In genomic region chr7:3440526-3440925, GRCm38 (mm10) we compare ENCODE assay signal across 18 mouse cellular contexts. TPM values are rescaled to one million over a fixed set of nuclear protein-coding genes. Genes with fewer than 3 reads are reported as not detected.
"Had no signal": no experiment of that assay in that cellular context is flagged by ENCODE, and none has a peak within 500 bp of the region (broad histone marks: within the 10 kb centered on the region; RNA-seq: fewer than 3 reads in every experiment).

No protein-coding gene starts in this region.

- H3K9ac ChIP-seq: kidney, embryonic 15.5 days; limb, embryonic 13.5 days; liver, embryonic 14.5 days; midbrain, embryonic 13.5 days; neural tube, embryonic 15.5 days had no signal

- H3K9me3 ChIP-seq: kidney, embryonic 15.5 days; limb, embryonic 13.5 days; midbrain, embryonic 13.5 days; neural tube, embryonic 15.5 days had no signal

- H3K36me3 ChIP-seq: kidney, embryonic 15.5 days; limb, embryonic 13.5 days; midbrain, embryonic 13.5 days; neural tube, embryonic 15.5 days had no signal

- H3K27ac ChIP-seq: kidney, embryonic 15.5 days; limb, embryonic 13.5 days; liver, embryonic 14.5 days; midbrain, embryonic 13.5 days; neural tube, embryonic 15.5 days had no signal

- DNase-seq: kidney, adult 2 months; kidney, postnatal 14 days; layer of hippocampus, adult 9-11 months; layer of hippocampus, postnatal 36 days; lung, adult 18-20 months; right cerebral cortex, postnatal 4 days; spleen, adult 18-20 months; thymus, adult 18-20 months; thymus, postnatal 14 days had no signal

- H3K4me2 ChIP-seq: kidney, embryonic 15.5 days; limb, embryonic 13.5 days; midbrain, embryonic 13.5 days; neural tube, embryonic 15.5 days had no signal

- H3K4me1 ChIP-seq: midbrain, embryonic 13.5 days had no signal

- H3K27me3 ChIP-seq: kidney, embryonic 15.5 days; limb, embryonic 13.5 days; midbrain, embryonic 13.5 days; neural tube, embryonic 15.5 days had no signal

- H3K4me3 ChIP-seq: kidney, embryonic 15.5 days; limb, embryonic 13.5 days; midbrain, embryonic 13.5 days; neural tube, embryonic 15.5 days had no signal

- ATAC-seq: intestine, embryonic 16.5 days; lung, postnatal 0 days; midbrain, embryonic 13.5 days had no signal

RNA-seq across cellular contexts. Expression of gene Cacng6, which starts 16.5 kb away (rescaled TPM):
- total RNA-seq: megakaryocyte-erythroid progenitor cell, adult 5-6 weeks had no signal
- polyA plus RNA-seq: liver, adult 2 months; liver, embryonic 14.5 days; lung, postnatal 0 days; midbrain, embryonic 13.5 days had no signal

RNA-seq across cellular contexts. Expression of gene Cacng8, which starts 50.0 kb away (rescaled TPM):
- total RNA-seq: liver, adult 2 months; megakaryocyte-erythroid progenitor cell, adult 5-6 weeks had no signal
- polyA plus RNA-seq: liver, adult 2 months had no signal
